Mouse (Mus musculus) telencephalon, adult 2 months (tissue): Measurements from ENCODE around the gene Tmem246.
A peak's percentile ranks its signal among the peaks of the same experiment; 100 is the strongest.

Experiments
- DNase-seq: peaks from one replicate; pipeline ENCODE4 v3.0.0-alpha.2; 2011; ENCODE audit warnings: low read depth, low spot score

Gene Tmem246

DNA sequence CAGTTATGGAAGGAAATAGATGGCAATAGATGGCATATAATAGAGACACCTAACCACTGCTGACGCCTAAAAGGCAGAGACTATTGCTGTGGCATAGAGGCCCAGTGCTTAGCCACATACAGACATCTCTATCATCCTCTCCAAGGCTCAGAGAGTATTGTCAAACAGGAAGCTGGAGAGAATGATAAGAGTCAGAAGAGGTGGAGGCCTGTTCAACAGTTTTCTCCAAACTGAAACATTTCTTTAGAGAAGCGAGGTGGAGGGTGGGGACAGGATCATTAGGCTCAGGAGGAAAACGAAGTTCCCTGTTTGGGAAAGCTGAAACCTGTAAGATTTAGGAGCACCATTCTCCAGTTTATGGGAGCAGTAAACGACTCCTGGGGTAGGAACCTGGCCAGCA is 16.4 kb downstream of the Tmem246 start:
- DNase-seq = no peak

DNA sequence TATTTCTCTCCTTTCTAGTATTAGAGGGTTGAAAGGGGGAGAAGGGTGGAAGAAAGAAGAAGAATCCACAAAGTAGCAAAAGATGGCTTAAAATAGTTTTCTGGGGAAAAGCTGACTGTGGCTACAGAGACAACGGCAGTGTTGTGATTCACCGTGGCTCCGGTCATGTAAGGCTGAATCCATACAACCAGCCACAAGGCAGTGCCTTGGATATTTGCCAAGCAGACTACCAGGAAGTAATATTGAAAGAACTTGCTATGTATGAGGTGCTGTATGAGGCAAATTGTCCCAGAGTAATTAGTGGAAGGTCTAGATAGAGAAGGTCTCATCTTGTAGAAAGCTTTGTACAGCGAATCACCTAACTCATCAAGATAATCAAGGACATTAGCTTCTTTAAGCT is 25.5 kb downstream of the Tmem246 start:
- no peak for DNase-seq

DNA sequence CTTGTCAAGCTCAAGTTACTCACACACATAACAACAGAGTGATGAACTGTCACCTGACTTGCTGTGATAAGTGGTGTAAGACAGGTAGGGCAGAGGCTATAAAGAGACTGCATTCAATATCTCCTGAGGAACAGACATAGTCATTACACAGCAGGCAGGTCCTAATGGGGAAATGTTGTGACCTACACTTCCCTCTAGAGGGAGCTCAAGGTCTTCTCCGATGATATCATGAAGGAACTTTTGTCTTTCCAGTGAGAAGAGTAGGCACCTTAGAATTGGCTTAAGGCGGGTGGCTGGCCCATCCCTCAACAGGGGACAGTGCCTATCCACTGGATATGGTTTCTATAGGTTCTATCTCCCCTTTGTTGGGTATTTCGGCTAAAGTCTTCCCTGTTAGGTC is 30.1 kb downstream of the Tmem246 start:
- DNase-seq = no peak

DNA sequence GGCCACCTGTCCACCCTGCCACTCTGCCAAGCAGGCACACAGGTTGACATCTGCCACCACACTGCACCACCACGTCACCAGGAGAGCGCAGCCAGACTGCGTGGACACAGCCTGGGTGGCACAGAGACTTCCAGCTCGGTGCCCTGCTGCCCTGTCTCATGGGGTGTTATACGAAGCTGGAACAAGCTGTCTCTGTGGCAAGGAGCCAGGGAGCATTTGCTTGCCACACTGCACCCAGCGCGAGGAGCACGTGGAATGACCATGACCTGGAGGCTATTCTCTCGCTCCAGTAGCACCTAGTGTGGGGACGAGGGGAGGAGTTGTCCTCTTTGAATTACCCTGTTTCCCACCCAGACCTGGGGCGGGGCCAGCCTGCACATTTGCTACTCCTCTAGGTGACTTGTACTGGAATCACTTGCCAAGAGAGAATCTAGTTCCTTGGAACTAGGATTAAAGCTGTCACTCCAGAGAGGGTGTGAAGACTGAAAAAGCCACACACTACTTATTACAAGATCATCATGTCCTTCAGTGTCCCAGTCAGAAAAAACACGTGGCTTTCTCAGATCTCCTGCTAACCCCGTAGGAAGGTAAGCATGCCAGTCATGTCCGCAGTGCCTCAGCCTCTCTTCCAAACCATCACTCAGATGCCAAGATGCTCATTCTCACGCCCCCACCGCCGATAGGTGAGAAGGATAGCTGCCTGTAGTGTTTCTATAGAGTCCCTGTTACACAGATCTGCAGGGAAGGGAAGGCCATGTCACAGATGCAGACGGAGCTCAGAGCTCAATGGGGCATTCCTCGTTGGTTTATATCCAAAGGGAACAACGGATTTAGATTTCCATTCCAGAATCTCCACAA is 37.5 kb downstream of the Tmem246 start:
- no peak for DNase-seq

DNA sequence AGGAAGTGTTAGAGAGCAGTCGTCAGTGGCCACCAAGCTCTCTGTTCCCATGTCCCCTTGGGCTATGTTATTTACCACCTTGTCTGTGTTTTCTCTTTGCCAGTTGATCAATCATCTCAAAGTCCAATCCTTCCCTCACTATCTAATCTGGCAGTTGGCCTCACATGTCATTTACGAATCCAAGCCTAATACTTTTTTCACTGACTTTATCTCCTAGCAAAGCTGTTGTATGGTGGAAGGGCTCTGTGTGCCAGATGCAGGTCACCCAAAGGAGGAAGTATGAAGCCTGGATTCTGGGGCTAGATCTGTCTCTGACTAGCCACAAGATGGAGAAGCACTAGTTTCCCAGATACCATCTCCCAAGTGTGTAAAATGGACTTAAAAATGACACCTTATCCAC is 39.5 kb downstream of the Tmem246 start:
- no peak for DNase-seq

DNA sequence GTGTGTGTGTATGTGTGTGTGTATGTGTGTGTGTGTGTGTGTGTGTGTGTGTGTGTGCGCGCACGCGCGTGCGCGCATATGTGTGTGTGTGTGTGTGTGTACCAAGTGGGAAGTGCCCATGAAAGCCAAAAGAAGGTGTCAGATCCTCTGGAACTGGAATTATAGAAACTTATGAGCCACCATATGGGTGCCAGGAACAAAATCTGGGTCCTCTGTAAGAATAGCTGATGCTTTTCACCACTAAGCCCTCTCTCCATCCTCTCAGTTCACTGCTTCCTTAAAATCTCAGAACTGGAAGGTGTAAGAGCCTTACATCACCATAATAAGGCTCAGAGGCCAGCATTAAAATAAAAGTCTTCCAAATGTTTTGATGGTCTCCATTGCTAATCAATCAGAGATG is 40.3 kb downstream of the Tmem246 start:
- peak; percentile 33 for DNase-seq

DNA sequence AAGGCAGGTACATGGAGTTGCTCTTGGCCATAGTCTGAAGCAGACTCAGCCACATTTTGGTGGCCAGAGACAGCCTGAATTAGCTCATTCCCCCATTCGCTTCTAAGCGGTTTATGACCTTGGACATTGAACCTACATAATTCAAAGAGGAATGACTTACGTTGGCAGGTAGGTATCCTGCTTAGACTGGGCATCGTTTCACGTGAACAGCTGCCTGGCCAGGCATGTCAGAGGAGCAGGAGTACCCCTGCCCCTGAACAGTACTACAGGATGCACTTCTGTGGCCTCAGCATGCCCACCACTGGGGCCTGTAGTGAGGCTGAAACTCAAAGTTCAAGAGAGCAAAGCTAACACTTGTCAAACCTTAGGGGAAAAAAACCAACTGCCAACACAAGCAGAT is 44.3 kb downstream of the Tmem246 start:
- DNase-seq = no peak

DNA sequence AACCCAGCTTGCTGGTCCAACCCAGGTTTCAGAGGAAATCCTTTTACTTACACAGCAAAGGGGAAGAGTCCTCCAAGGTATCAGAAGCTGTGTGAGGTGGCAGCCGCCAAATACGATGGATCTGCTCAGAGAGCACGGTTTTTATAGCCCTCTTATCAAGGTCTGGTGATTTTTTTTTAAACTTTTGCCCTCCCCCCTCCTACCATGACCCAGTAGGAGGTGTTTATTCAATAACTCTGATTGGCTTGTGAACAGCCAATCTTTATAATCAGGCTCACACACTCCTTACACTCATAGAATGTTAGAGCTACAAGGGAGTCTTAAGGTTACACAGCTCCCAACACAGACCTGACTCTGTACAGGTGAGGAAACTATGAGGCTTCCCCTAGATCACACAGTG is 48.3 kb downstream of the Tmem246 start, which contains the start of gene Aldob:
Gene Aldob, minus strand, starts transcription at position 164 of the 400 bp plus-strand sequence.
- DNase-seq = no peak

DNA sequence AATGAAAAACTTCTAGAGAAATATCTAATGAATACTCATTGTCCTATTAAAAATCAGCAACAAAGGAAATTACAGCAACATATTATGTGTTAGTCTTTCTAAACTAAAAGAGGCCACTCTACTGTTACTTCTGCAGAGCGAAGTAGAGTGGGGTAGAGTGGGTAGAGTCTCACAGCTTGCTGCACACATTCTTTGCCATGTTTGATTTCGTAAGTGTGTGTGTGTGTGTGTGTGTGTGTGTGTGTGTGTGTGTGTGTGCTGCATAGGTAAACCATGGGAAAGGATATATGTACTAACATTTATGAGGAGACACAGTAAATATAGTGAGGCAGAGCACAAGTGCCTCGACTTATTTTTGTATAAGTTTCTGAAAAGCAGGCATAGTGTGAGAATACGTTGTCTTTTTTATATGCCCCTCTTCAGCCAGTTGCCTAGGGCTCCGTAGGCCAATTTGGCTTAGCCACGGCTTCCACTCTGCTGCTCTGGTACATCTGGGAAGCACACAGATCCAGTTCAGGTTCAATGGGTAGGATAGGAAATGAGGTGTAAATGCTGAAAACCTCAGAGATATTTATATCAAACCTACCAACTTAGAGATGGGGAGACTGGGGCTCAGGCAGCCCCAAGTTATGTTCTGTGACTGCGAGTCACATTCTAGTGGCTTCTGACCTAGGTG is 50.0 kb downstream of the Tmem246 start:
- no peak for DNase-seq

DNA sequence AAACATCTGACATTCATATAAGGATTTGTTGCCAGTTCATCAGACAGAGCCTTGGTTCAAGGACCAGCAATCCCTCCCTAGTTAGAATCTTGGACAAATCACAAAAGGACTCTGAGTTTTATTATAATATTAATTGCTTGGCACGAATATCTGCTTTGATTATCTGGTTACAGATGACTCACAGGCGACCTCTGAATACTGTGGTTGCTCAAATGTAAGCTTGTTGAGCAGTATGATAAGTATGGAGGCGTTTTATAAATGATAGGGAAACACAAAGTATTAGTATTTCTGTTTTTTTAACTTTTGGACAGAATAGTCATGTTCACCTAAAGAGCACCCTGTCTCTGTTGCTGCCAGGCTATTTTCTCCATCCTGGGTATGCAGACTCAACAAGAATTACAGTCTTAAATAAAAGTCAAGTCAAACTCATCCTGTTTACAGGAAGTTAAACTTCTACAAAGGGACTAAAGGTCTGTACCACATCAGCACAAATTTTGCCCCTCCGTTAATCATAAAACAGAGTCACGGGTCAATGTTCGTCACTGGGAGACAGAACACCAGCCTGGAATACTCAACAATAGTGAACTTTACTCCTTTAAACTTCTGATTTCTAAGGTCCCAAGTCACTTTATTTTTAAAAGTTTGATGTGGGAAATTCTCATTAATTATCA is 50.7 kb downstream of the Tmem246 start:
- DNase-seq = no peak

DNA sequence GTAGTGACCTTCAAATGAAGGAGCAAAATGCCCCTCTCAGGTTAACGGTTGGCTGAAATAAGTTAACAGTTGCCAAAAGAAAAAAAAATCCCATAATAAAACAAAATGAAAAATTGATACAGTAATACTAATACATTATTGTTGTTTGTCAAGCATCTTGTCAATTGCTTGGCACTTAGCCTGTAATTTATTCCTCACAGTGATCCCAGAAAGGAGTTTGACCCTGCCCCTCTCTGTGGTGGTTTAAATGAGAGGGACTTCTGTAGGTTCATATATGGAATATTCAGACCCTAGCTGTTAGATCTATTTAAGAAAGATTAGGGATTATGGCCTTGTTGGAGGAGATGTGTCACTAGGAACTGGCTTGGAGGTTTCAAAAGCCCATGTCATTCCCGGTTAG is 51.6 kb downstream of the Tmem246 start:
- no peak for DNase-seq

DNA sequence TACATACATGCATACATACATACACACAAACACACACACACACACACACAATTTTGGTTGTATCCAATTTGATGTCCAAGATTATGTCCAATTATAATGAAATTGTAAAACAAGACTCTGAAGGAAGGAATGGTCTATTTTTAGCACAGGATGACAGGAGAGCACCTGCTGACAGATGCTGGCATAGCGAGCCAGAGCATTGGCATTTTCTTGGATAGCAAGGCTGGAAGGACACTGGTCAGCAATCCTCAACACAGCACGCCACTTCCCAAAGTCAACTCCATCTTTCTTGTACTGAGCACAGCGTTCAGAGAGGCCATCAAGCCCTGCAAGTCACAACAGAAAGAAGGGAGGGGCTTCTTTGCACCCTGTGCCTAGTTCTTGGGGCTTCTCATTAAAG is 56.7 kb downstream of the Tmem246 start:
- DNase-seq = no peak

DNA sequence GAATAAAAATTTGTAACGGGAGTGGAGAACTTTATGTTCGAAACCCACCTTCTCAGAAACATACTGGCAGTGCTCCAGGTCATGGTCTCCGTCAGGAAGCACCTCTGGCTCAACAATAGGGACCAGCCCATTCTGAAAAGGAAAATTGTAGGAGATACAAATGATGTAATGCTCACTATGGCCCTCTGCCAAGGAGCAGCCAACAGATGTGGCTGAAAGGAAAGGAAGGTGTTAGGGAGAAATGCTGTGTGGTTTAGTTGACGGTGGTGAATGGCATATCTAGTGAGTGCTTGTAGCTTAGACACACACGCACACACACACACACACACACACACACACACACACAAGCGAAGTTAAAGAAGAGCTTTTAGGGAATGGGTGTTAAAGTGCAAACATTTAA is 58.0 kb downstream of the Tmem246 start:
- DNase-seq = no peak

DNA sequence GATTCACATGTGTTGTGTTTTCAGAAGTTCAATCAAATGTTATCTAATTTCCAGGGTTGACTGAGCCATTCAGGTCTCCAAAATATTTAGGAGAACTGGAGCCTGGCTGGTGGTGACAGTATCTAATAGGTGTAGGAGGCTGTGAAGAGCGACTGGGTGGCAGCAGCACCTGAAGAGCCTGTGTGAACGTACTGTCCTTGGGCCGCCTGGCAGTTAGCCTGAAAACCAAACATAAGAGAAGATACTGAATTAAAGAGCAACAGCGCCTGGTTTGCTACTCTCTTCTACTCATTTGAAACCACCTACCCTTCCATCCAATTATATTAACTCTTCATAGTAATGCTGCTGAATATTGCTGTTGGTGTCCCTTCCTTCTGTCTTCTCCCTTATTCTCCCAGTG is 61.0 kb downstream of the Tmem246 start:
- no peak for DNase-seq

DNA sequence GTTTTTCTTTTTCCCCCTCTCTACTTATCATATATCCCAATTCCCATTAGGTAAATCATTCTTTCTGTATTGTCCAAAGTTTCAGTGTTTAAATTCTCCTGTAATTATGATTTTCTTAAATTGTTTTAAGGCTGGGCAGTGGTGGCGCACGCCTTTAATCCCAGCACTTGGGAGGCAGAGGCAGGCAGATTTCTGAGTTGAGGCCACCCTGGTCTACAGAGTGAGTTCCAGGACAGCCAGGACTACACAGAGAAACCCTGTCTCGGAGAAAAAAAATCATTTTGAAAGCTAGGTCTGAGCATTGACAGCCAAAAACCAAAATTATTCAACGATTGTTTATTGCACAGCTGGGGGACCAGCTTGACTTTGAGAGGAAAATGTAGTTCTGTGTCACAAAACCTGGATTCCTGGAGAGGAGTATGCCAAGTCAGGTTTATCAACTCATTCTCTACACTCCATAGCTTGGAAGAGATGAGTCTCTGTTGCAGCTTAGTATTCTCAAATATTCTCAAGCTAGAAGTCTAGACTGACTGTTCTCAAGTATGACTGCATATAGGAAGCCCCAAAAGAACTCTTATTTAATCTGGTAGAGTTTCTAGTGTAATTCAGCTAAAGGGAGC is 61.9 kb downstream of the Tmem246 start:
- no peak for DNase-seq

DNA sequence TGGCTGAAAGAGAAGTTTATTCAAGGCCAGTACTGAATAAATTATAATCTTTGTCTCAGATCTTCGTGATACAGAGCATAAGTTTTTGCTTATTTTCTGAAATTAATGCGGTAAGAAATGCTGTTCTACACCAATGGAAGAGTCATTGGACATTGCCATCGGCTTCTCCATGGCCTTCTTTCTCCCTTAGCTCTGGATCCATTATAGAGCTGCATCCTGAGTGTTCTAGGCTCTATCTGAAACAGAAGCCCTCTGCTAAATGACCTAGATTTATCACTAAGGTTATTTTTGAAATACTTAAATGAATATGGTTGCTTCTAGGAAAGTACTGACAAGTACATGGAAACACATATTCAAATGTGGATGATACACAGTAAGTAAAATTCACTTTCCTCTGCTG is 62.6 kb downstream of the Tmem246 start:
- DNase-seq = no peak
